Mouse (Mus musculus) frontal cortex, postnatal 25 days (tissue): ENCODE measurements around the gene Olfr763.
"Not testable (repeated sequence)": the region's sequence is repeated elsewhere in the genome, so short reads cannot be mapped to it uniquely, and the experiment has no call there.

ENCODE experiments used
- DNase-seq, 2 experiments: peaks; one replicate each; pipeline ENCODE4 v3.0.0; 2022; ENCODE audit warnings: low spot score in 2 of 2

The Olfr763 gene

GRCm38 (mm10) chr10:129039796-129040195 lies 29.2 kb downstream of the Olfr763 start, which contains the start of gene Olfr764-ps1:
Olfr764-ps1 (minus strand) TSS chr10:129039896.
- no peak for DNase-seq

- DNase-seq = not testable (repeated sequence)
Measured at GRCm38 (mm10) chr10:129049898-129050297, 39.3 kb downstream of the Olfr763 start, which contains the start of gene Olfr765. Olfr765 (minus strand) TSS chr10:129049998.
